Mouse (Mus musculus) forebrain, embryonic 12.5 days (tissue): ENCODE data around the gene Kdelc2. TPM values are rescaled to one million over a fixed set of nuclear protein-coding genes. Genes with fewer than 3 reads are reported as not detected.
A peak's percentile ranks its signal among the peaks of the same experiment; 100 is the strongest.

Experiments used
- ATAC-seq: fragments of 200-750 bp; cut with Nextera tagmentation; 2 replicates; pipeline ENCODE4 v1.8.0; 2017; ENCODE audit warnings: moderate TSS enrichment; ENCODE audit not compliant: low FRiP score
- H3K27ac ChIP-seq: fragments of 300-500 bp; sonication (generic); 2 replicates; pipeline ENCODE4 v1.5.1; 2016; ENCODE audit warnings: mild to moderate bottlenecking
- H3K27me3 ChIP-seq: fragments of 300-500 bp; sonication (generic); 2 replicates; pipeline ENCODE4 v1.6.1; 2016; ENCODE audit warnings: mild to moderate bottlenecking
- H3K36me3 ChIP-seq: fragments of 300-500 bp; sonication (generic); replicated peaks from 2 replicates; pipeline ENCODE4 v1.6.1; 2016; ENCODE audit warnings: mild to moderate bottlenecking
- H3K4me1 ChIP-seq: fragments of 300-500 bp; sonication (generic); 2 replicates; pipeline ENCODE4 v1.6.1; 2016
- H3K4me2 ChIP-seq: fragments of 300-500 bp; sonication (generic); 2 replicates; pipeline ENCODE4 v1.6.1; 2016; ENCODE audit warnings: mild to moderate bottlenecking, moderate library complexity
- H3K4me3 ChIP-seq: fragments of 300-500 bp; sonication (generic); replicated peaks from 2 replicates; pipeline ENCODE4 v1.5.1; 2016; ENCODE audit warnings: mild to moderate bottlenecking
- H3K9ac ChIP-seq: fragments of 300-500 bp; sonication (generic); 2 replicates; pipeline ENCODE4 v1.6.1; 2016; ENCODE audit warnings: mild to moderate bottlenecking
- H3K9me3 ChIP-seq: fragments of 300-500 bp; sonication (generic); 2 replicates; pipeline ENCODE4 v1.6.1; 2016
- WGBS: fragments of 180-500 bp; shearing (Covaris S2); methylation state at CpG from one replicate; pipeline ENCODE4 v1.1.7; 2016; 5-methylcytosine and 5-hydroxymethylcytosine counted together
- polyA plus RNA-seq: library from polyadenylated mRNA; unstranded; fragments of >200 nt; fragmentation: Nextera tagmentation; extraction: Ambion mirVana; gene quantifications from 2 replicates; pipeline ENCODE4 v1.2.1, GENCODE M21; 2016

Kdelc2 gene
- polyA plus RNA-seq: 7.4 and 8.1 TPM in 2 replicates

DNA sequence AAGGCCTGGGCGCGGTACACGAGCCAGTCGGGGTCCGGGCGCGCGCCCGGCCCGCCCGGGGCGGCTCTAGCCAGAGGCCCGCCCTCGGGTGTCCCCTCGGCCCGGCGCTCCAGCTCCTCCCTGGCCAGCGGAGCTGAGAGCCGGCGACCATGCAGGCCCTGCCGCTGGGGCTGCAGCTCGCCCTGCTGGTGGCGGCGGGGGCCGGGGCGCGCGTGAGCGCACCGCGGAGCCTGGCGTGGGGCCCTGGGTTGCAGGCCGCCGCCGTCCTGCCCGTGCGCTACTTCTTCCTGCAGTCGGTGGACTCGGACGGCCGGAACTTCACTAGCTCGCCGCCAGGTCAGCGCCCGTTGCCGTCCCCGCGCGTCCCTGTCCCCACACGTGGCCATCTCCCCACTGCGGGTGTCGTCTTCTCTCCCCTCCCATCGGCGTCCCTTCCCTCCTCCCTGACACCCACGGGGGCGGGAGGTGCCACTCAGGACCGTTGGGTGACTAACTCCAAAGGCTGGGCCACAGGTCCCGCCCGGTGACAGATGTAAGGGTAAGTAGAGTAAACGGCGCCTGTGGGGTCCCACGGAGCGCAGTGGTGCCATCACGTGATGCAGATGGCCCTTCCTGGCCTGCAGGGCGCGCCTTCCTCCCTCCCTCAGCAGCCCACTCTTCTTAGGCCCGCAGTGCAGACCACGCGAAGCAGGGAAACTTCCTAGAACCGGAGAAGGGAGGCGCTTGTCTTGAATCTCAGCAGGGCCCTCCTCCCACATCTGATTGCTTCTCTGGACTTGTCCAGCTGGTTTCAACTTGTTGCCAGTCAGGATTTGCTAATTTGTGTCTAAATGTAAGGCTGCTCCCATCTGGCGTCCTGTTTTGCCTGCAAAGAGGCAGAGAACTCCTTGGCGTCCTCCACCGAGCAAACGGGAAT, at the start of gene Kdelc2:
TSS of gene Kdelc2 (plus strand) at position 75 of the 916 bp plus-strand sequence.
- no peaks in the 10 kb centered on the region for H3K36me3 ChIP-seq
- H3K27ac ChIP-seq: peak within 1 kb of the TSS; percentile 80
- peak within 1 kb of the TSS; percentile 85 for H3K9ac ChIP-seq
- peaks cover 7% of the 10 kb centered on the region; the same call in 1 of the 2 replicates for H3K27me3 ChIP-seq
- ATAC-seq: peak; percentile 94
- under 1% methylated on average over 64 of the region's 75 CpGs for WGBS
- peak within 1 kb of the TSS; percentile 75 for H3K4me3 ChIP-seq
- no peaks in the 10 kb centered on the region for H3K9me3 ChIP-seq
- 0 out of 2 replicates have a peak, but pooled peaks cover 7% of the 10 kb centered on the region for H3K4me1 ChIP-seq
- H3K4me2 ChIP-seq: peak within 1 kb of the TSS; percentile 97

- Histone ChIP-seq H3K4me2 (no peak overlapping the region), H3K9me3 (0 out of 2 replicates have a peak, but pooled peaks cover 5% of the 10 kb centered on the region), H3K4me3 (no peak overlapping the region), H3K4me1 (no peaks in the 10 kb centered on the region), H3K9ac (no peak overlapping the region), H3K27me3 (no peaks in the 10 kb centered on the region), H3K36me3 (no peaks in the 10 kb centered on the region), H3K27ac (no peak overlapping the region)
- WGBS: 82% methylated on average over 3 of the region's 3 CpGs
- no peak for ATAC-seq
Measured at GRCm38 (mm10) chr9:53335131-53335530, 48.7 kb upstream of the Kdelc2 start.

- Histone ChIP-seq H3K9me3 (no peaks in the 10 kb centered on the region), H3K4me2 (no peak overlapping the region), H3K27me3 (0 out of 2 replicates have a peak, but pooled peaks cover 9% of the 10 kb centered on the region), H3K9ac (no peak overlapping the region), H3K4me1 (0 out of 2 replicates have a peak, but pooled peaks cover 9% of the 10 kb centered on the region), H3K36me3 (no peaks in the 10 kb centered on the region), H3K4me3 (no peak overlapping the region), H3K27ac (no peak overlapping the region)
- ATAC-seq: no peak
- WGBS: 85% methylated on average over 7 of the region's 7 CpGs
Measured at GRCm38 (mm10) chr9:53339603-53340002, 44.2 kb upstream of the Kdelc2 start.

DNA sequence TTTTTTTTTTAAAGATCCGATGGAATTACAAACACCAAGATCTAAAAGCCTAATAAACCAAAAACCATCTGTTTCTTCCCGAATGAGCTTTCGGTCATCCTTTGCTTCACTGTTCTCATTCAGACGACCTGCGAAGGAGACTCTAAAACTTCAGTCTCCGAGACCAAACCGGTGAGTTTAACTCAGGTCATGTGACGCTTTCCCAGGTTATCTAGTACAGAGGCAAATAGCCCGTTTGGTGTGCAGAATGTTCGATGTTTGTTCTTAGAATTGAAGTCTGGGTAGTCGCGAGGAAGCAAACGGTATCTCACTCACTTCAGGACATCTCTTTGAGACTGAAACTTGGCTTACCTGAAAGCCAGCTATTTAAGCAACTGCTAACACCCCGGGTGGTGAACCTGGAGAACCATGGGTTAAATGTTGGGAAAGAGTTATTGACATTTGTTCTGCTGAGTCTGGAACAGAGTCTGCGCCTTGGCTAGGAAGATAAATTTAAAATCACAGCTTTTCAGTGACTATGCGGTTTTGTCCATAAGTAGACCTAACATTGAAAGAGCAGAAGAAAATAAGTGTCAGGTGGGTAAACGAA, 43.4 kb upstream of the Kdelc2 start:
- no peak overlapping the region for H3K9ac ChIP-seq
- 51% methylated on average over 17 of the region's 17 CpGs for WGBS
- peak overlapping the region; percentile 35 for H3K4me3 ChIP-seq
- no peaks in the 10 kb centered on the region for H3K9me3 ChIP-seq
- no peaks in the 10 kb centered on the region for H3K36me3 ChIP-seq
- H3K4me2 ChIP-seq: peak overlapping the region; percentile 56
- 0 out of 2 replicates have a peak, but pooled peaks cover 9% of the 10 kb centered on the region for H3K27me3 ChIP-seq
- ATAC-seq: no peak
- no peak overlapping the region for H3K27ac ChIP-seq
- H3K4me1 ChIP-seq: 0 out of 2 replicates have a peak, but pooled peaks cover 9% of the 10 kb centered on the region

- WGBS: 14% methylated on average over 14 of the region's 14 CpGs
- H3K9ac ChIP-seq: peak overlapping the region; percentile 44
- H3K4me3 ChIP-seq: peak overlapping the region; percentile 35
- no peaks in the 10 kb centered on the region for H3K9me3 ChIP-seq
- H3K36me3 ChIP-seq: no peaks in the 10 kb centered on the region
- H3K4me1 ChIP-seq: 0 out of 2 replicates have a peak, but pooled peaks cover 9% of the 10 kb centered on the region
- H3K27ac ChIP-seq: no peak overlapping the region
- peak overlapping the region; percentile 56 for H3K4me2 ChIP-seq
- no peak; the same call in 1 of the 2 replicates for ATAC-seq
- H3K27me3 ChIP-seq: 0 out of 2 replicates have a peak, but pooled peaks cover 9% of the 10 kb centered on the region
Measured at GRCm38 (mm10) chr9:53340969-53341368, 42.9 kb upstream of the Kdelc2 start.

DNA sequence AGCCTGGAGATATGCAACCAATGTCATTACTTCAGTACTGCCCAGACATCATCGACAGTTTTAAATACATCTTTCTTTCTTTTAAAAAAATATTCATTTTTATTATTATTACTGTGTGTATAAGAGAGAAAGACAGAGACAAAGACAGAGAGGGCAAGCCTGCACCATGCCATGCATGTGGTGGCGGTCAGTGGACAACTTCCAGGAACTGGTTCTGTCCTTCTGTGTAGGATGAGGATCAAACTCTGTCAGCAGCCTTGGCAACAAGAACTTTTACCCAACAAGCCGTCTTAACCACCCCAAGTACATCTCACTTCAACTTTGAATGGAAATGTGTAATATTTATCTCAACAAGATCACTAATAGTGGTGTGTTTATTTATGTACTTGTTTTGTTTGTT, 41.8 kb upstream of the Kdelc2 start:
- WGBS: 94% methylated on average over 3 of the region's 3 CpGs
- Histone ChIP-seq H3K36me3 (no peaks in the 10 kb centered on the region), H3K27me3 (0 out of 2 replicates have a peak, but pooled peaks cover 9% of the 10 kb centered on the region)

DNA sequence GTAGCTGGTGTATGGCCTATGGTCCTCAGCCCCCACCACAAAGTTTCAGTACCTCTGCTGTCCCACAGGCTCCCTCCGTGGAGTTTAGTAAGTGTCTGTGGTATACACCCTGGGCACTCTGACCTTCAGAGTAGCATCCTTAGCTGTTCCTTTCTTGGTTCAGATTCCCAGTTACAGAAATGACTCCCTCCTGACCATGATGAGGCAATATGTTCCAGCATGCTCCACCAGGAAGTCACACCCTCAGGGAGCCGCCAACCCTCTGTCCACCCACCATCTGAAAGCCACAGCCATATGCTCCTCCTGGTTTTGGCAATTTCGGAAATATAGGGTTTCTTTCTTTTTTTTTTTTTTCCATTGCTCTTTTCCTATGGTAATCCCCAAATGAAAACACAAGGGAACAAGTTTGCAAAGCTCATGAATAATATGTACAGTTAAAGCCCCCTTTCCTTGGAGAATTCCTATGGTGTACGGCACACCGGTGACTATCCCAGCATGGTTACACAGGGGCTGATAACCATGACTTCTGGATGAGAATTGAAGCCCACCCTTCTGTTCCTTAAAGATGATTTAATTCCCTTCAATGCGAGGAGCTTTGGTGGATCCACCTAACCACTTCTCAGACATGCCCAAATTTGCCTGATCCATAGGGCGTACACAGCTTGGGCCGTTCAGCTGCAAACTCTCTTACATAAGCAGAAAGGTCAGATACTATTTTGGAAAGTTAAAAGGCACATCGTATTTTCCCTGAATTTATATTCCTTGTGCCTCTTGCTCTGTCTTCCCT, 39.0 kb upstream of the Kdelc2 start:
- WGBS: 95% methylated on average over 9 of the region's 9 CpGs
- H3K36me3 ChIP-seq: no peaks in the 10 kb centered on the region
- no peak for ATAC-seq
- H3K9ac ChIP-seq: no peak overlapping the region
- 0 out of 2 replicates have a peak, but pooled peaks cover under 1% of the 10 kb centered on the region for H3K9me3 ChIP-seq
- 0 out of 2 replicates have a peak, but pooled peaks cover 9% of the 10 kb centered on the region for H3K27me3 ChIP-seq
- H3K4me1 ChIP-seq: 0 out of 2 replicates have a peak, but pooled peaks cover 9% of the 10 kb centered on the region
- no peak overlapping the region for H3K27ac ChIP-seq
- H3K4me3 ChIP-seq: no peak overlapping the region
- no peak overlapping the region for H3K4me2 ChIP-seq

More for the DNA sequence above, 41.8 kb upstream of the Kdelc2 start:
- Histone ChIP-seq H3K4me1 (0 out of 2 replicates have a peak, but pooled peaks cover 9% of the 10 kb centered on the region), H3K4me3 (no peak overlapping the region), H3K9me3 (no peaks in the 10 kb centered on the region), H3K27ac (no peak overlapping the region), H3K9ac (no peak overlapping the region), H3K4me2 (no peak overlapping the region)
- no peak for ATAC-seq

DNA sequence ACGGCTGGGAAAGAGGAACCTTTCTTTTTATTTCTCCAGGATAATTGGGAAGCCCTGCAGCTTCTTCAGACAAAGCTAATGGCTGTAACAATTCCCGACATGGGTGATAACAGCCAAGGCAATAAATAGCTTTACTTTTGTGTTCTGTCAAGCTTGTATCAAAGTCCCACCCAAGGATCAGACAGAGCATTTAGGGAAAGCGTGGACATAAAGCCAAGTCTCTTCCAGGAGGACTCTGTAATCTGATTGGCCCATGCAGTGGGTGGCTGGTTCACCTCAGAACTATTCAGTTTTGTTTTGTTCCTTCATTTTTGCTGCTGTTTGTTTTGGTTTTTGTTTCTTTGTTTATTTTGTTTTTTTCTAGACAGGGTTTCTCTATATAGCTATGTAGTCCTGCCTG, 38.1 kb upstream of the Kdelc2 start:
- Histone ChIP-seq H3K4me1 (0 out of 2 replicates have a peak, but pooled peaks cover 5% of the 10 kb centered on the region), H3K9ac (no peak overlapping the region)
- 69% methylated on average over 3 of the region's 3 CpGs for WGBS

DNA sequence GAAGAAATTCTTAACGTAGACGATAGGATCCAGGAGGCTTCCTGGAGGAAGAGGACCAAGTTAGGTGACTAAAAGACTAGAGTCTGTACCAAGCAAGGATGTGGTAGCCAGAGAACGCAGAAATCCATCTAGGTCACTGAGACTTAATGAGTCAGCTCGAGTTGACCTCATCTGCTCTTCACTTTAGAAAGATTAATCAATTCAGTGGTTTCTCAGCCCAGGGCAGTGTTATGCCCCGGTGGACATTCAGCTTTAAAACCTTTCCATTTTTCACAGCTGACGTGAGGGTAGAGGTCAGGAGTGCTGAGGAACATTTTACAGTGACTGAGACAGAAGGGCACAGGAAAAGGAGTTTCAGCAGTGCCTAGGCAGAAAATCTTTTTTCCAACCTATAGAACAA, 37.4 kb upstream of the Kdelc2 start:
- 75% methylated on average over 6 of the region's 6 CpGs for WGBS
- H3K27me3 ChIP-seq: no peaks in the 10 kb centered on the region
- H3K4me1 ChIP-seq: no peaks in the 10 kb centered on the region
- H3K9ac ChIP-seq: no peak overlapping the region
- peaks cover 9% of the 10 kb centered on the region; the same call in 1 of the 2 replicates for H3K9me3 ChIP-seq
- H3K27ac ChIP-seq: no peak overlapping the region
- no peak overlapping the region for H3K4me2 ChIP-seq
- H3K4me3 ChIP-seq: no peak overlapping the region
- ATAC-seq: no peak
- no peaks in the 10 kb centered on the region for H3K36me3 ChIP-seq

More for the DNA sequence above, 38.1 kb upstream of the Kdelc2 start:
- no peak overlapping the region for H3K27ac ChIP-seq
- no peaks in the 10 kb centered on the region for H3K36me3 ChIP-seq
- no peak for ATAC-seq
- H3K4me2 ChIP-seq: no peak overlapping the region
- no peak overlapping the region for H3K4me3 ChIP-seq
- H3K27me3 ChIP-seq: 0 out of 2 replicates have a peak, but pooled peaks cover 5% of the 10 kb centered on the region
- H3K9me3 ChIP-seq: peaks cover 9% of the 10 kb centered on the region; the same call in 1 of the 2 replicates

DNA sequence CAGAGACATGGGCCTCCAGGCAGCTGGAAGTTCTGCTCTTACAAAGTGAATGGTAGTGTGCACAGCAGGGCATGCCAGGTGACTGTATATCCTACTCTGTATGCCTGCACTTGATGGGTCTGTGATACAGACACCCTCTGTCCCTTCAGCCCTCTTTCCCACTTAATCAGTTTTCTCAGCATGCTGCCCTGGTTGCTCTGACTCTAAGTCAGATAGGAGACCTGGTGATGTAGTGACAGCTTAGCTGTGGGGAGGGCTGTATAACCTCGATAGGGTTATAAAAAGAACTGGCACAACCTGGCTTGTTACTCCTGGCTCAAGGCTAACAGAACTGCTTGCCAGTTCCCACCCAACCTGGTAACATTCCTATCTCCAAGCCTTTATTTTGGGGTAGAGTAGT, 34.6 kb upstream of the Kdelc2 start:
- no peaks in the 10 kb centered on the region for H3K36me3 ChIP-seq
- 86% methylated on average over 1 of the region's 1 CpGs for WGBS
- H3K27me3 ChIP-seq: no peaks in the 10 kb centered on the region
- no peak overlapping the region for H3K4me3 ChIP-seq
- peaks cover 9% of the 10 kb centered on the region; the same call in 1 of the 2 replicates for H3K9me3 ChIP-seq
- no peak for ATAC-seq
- H3K4me1 ChIP-seq: no peaks in the 10 kb centered on the region
- no peak overlapping the region for H3K4me2 ChIP-seq
- H3K27ac ChIP-seq: no peak overlapping the region
- no peak overlapping the region for H3K9ac ChIP-seq

DNA sequence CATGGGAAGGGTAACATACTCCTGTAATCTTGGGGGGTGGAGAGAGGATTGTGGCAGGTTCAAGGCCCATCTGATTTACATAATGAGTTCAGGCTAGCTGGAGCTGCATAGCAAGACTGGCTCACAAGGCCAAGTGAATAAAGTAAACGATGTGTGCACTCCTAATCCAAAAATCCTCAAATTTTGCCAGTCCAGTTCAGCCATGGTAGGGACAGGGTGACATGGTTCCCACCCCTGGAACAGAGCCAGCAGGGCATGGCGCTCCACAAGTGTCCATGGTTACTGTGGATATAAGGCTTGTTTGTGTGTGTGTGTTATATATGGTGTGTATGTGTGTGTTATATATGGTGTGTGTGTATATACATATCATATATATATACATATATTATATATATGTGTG, 33.5 kb upstream of the Kdelc2 start:
- ATAC-seq: no peak
- Histone ChIP-seq H3K9ac (no peak overlapping the region), H3K27me3 (no peaks in the 10 kb centered on the region), H3K36me3 (no peaks in the 10 kb centered on the region), H3K4me3 (no peak overlapping the region), H3K27ac (no peak overlapping the region), H3K4me1 (no peaks in the 10 kb centered on the region), H3K9me3 (peaks cover 9% of the 10 kb centered on the region; the same call in 1 of the 2 replicates), H3K4me2 (no peak overlapping the region)
- WGBS: 79% methylated on average over 2 of the region's 2 CpGs
